Mouse (Mus musculus): ENCODE measurements around the gene Zdhhc12.
"Not testable (repeated sequence)": the region's sequence is repeated elsewhere in the genome, so short reads cannot be mapped to it uniquely, and the experiment has no call there.

Zdhhc12 gene

DNA sequence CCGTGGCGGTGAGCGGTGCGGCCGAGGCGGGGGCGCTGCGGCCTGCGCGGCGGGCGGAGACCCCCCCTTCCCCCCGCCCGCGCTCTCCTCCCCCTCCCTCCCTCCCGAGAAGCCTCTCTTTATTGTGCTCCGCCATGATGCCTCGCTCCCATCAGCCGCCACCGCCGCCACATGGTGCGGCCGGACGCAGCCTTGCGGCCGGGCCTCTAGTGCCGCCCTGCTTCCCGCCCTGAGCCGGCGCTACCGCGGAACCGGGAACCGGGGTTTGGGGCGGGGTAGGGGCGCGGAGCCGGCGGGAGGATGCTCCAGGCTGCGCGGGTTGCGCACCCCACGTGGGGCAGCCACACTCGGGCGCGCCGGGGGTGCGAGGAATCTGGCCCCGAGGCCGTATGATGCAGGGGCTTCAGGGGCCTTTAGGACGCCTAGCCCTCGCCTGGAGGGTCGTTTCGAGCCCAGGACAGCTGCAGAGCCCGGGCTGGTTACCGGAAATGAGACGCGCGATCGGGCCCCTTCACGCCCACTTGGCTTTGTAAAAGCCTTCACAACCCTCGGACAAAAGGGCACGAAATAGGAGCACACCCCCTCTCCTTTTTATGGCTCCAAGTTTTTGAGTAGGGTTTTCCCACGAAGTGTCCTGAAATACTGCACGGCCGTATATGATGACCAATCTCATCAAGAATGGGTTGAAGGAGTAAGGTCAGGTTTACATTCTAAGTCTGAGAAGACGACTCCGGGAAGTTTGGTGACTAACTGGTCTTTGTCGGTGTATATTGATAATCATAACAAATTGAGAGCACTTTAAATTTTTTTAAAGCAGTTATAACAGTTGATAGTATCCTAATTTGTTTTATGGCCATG is 26.2 kb downstream of the Zdhhc12 start:
- ATAC-seq (ENCODE audit: insufficient number of reproducible peaks, low FRiP score, low TSS enrichment) = no peak

DNA sequence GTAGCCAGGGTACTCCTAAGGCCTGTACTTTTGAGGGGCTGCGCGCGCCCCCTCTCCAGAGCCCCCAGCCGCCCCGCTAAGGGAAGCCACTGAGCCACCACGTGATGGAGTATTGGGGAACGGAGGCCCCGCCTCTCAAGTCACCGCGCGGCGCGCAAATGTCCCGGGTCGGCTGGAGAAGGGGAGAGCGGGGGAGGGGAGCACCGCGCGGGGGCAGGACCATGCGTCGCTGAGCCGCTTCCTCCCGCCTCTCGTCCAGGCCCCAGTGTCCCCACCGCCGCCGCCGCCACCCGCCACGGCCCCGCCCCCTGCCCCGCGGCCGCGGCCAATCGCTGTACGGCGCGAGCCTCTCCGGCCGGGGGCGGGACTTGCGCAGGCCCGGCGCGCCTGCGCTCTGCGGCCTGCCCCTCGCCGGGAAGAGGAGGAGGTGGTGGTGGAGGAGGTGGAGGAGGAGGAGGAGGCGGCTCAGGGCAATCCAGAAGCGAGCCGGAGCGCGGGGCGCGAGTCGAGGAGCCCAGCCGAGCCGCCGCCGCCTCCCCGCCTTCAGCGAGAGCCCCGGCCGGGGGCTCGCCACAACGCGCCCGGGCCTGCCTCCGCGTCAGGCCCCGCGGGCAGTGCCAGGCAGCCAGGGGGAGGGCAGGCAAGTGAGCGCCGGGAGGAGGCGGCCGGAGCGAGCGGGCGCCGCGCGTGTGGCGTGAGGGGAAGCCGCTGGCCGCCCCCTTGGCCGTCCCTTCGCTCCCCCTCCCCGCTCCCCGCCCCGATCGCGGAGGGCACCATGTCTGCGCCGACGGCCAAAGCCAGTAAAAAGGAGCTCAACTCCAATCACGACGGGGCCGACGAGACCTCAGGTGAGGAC is 27.2 kb downstream of the Zdhhc12 start:
- peak; percentile 83 for ATAC-seq (ENCODE audit: insufficient number of reproducible peaks, low FRiP score, low TSS enrichment)

GRCm38 (mm10) chr2:30064298-30064697 is 29.1 kb downstream of the Zdhhc12 start:
- no peak for ATAC-seq (ENCODE audit: insufficient number of reproducible peaks, low FRiP score, low TSS enrichment)

- no peak for ATAC-seq (ENCODE audit: insufficient number of reproducible peaks, low FRiP score, low TSS enrichment)
These were observed 29.7 kb downstream of the Zdhhc12 start for GRCm38 (mm10) chr2:30063791-30064190.

- ATAC-seq (ENCODE audit: insufficient number of reproducible peaks, low FRiP score, low TSS enrichment) = no peak
These were observed 30.2 kb downstream of the Zdhhc12 start for GRCm38 (mm10) chr2:30063235-30063634.

- peak; percentile 21; the same call in 1 of the 2 replicates for ATAC-seq (ENCODE audit: insufficient number of reproducible peaks, low FRiP score, low TSS enrichment)
These were observed 31.0 kb downstream of the Zdhhc12 start for GRCm38 (mm10) chr2:30062249-30063093.

- no peak for ATAC-seq (ENCODE audit: insufficient number of reproducible peaks, low FRiP score, low TSS enrichment)
These were observed 32.0 kb downstream of the Zdhhc12 start for GRCm38 (mm10) chr2:30061215-30062166.

DNA sequence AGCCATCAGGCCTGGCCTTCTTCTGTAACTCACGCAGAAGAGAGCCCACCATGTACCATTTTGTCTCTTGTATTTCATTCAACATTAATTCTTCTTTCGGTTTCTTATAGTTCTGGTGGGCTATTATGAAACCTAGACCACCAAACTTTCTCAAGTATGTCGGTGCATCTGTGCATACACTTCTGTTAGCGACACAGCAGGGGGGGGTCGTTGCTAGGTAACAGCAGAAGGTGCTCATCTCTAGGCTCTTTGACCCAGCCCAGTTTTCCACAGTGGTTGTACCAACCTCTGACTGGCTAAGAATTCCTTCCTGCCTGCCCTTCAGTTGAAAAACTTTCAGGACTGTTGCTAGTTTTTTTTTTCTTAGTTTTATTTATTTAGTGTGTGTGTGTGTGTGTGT is 35.0 kb downstream of the Zdhhc12 start:
- ATAC-seq (ENCODE audit: insufficient number of reproducible peaks, low FRiP score, low TSS enrichment) = no peak

GRCm38 (mm10) chr2:30057223-30057904 is 36.1 kb downstream of the Zdhhc12 start, which contains the start of gene Set:
Gene Set (plus strand): TSS chr2:30057378.
- no peak for ATAC-seq (ENCODE audit: insufficient number of reproducible peaks, low FRiP score, low TSS enrichment)

DNA sequence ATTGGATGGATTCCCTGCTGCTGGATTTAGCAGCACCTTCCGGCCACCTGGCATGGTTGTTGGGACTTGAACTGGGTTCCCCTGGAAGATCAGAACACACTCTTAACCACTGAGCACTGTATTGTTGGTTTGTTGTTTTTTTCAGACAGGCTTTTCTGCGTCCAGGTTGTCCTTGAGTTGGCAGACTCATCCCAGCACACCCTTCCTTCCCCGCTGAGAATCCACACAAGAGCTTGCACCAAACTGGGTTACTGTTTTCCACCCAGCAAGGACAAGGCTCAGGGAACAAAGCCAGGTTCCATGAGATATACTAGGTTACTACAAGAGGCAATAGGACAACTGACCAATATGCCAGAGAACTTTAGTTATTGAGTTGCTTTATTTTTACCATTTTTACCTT is 36.7 kb downstream of the Zdhhc12 start:
- ATAC-seq (ENCODE audit: insufficient number of reproducible peaks, low FRiP score, low TSS enrichment) = no peak

DNA sequence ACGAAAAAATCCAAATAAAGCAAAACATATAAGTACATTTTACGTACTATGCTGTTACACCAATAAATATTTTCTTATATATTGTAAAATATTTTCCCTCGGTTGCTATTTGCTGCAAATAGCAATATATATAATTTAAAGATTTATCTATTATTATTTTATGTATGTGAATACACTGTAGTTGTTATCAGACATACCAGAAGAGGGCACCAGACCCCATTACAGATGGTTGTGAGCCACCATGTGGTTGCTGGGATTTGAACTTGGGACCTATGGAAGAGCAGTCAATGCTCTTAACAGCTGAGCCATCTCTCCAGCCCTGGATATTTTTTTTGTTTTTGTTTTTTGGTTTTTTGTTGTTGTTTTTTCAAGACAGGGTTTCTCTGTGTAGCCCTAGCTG is 38.1 kb downstream of the Zdhhc12 start:
- not testable (repeated sequence) for ATAC-seq (ENCODE audit: insufficient number of reproducible peaks, low FRiP score, low TSS enrichment)

- ATAC-seq (ENCODE audit: insufficient number of reproducible peaks, low FRiP score, low TSS enrichment) = no peak
These were observed 41.3 kb downstream of the Zdhhc12 start for GRCm38 (mm10) chr2:30051992-30052761.

DNA sequence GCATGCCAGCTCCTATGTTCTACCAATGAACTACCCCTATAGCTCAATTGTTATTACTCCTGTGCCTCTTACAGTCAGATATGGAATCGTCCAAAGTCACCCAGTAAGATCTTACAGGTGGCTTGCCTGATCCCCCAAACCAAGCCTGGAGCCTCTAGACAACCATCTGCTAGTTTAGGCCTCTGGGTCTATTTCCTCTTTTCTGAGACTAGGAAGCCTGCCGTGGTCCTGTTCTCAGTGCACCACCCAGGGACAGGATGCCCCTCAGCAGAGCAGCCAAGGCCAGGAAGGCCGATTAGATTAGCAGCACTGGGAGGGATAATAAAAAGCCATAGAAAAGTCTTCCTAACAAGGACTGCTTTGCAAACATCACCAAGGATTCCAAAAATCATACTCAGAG is 43.6 kb downstream of the Zdhhc12 start:
- no peak for ATAC-seq (ENCODE audit: insufficient number of reproducible peaks, low FRiP score, low TSS enrichment)

DNA sequence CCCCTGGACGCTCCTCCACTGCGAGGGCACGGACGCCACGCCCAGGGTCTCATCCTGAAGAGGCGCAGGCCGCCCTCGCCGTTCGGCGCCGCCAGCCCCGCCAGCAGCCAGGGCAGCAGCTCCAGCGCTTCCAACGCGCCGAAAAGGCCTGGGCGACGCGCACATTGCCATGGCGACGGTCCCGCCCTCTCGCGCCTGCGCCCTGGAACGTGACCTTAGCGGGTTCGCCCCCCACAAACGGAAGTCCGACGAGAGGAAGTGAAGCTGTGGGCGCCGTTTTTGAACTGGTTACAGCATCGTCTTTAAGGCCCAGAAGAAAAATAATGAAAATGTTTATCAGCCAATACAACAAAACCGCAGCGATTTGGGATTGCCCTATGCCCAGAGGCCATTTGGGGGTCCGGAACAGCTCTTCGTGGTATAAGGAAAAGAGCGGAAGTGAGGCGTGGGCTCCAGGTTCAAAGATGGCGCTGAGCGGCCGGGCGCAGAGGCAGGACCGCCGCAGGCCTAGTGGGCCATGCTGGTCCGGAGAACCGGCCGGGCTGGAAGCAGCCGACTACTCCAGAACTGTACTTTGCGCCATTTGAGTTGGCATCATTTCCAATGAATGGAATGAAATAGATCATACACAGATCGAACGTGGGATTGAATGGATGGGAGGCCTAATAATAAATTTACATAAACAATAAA is 44.6 kb downstream of the Zdhhc12 start, which contains the start of gene Wdr34:
Wdr34 (minus strand) TSS at position 183 of the 690 bp plus-strand sequence.
- ATAC-seq (ENCODE audit: insufficient number of reproducible peaks, low FRiP score, low TSS enrichment) = peak; percentile 86; the same call in 1 of the 2 replicates

DNA sequence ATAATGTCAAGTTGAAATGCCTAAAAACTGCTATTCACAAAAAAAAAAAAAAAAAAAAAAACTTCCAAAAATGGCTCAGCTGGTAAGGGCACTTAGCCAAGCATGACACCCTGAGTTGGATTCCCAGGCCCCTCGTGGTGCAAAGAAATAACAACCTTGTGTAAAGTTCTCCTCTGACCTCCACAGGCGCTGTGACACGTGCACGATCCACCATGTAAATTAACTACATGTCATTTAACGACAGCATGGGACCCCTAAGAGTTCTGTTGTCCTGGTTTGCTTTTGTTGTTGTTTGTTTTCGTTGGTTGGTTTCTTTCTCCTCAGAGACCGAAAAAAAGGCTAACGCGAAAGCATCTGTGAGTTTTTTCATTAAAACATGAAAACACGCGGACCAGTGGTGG is 45.3 kb downstream of the Zdhhc12 start:
- ATAC-seq (ENCODE audit: insufficient number of reproducible peaks, low FRiP score, low TSS enrichment) = no peak

GRCm38 (mm10) chr2:30047127-30047526 is 46.3 kb downstream of the Zdhhc12 start:
- no peak for ATAC-seq (ENCODE audit: insufficient number of reproducible peaks, low FRiP score, low TSS enrichment)

DNA sequence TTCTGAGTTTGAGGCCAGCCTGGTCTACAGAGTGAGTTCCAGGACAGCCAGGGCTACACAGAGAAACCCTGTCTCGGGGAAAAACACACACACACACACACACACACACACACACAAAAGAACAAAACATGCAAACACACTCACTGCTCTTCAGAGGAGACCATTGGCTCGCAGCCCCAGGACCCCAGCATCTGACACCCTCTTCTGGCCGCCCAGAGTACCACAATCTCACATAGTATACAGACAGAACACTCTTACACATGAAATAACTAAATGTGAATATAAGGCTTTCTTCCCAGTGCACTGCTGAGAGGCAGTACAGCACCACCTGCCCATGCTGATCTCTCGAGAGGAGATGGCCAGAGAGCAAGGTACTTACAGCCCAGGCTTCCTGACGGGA is 48.9 kb downstream of the Zdhhc12 start:
- no peak for ATAC-seq (ENCODE audit: insufficient number of reproducible peaks, low FRiP score, low TSS enrichment)
